Mouse (Mus musculus): ENCODE results near the gene Ube2e1. TPM values are rescaled to one million over a fixed set of nuclear protein-coding genes. Genes with fewer than 3 reads are reported as not detected.

The Ube2e1 gene
- total RNA-seq, 2 experiments from 2014 or later = 35.5 to 44.8 TPM

GRCm38 (mm10) chr14:18330789-18331692 is 618 bp downstream of the Ube2e1 start:
- DNase-seq (ENCODE audit: low spot score) = peak; percentile 14
- intact Hi-C loops (cut with DNase I) = loop anchor here (5.0 kb wide), 1 partner anchor 59 kb away; the partner anchor contains the start of genes Nkiras1 and Rpl15

- intact Hi-C loops (cut with DNase I) = no loop called here
- no peak for DNase-seq (ENCODE audit: low spot score)
Observed at GRCm38 (mm10) chr14:18326968-18327672, 4.5 kb downstream of the Ube2e1 start.

GRCm38 (mm10) chr14:18317457-18318411 is 13.9 kb downstream of the Ube2e1 start:
- intact Hi-C loops (cut with DNase I) = no loop called here
- DNase-seq (ENCODE audit: low spot score) = no peak

- no peak for DNase-seq (ENCODE audit: low spot score)
- intact Hi-C loops (cut with DNase I) = no loop called here
Observed at GRCm38 (mm10) chr14:18304165-18304564, 27.5 kb downstream of the Ube2e1 start.

GRCm38 (mm10) chr14:18303262-18303661 is 28.4 kb downstream of the Ube2e1 start:
- intact Hi-C loops (cut with DNase I) = no loop called here
- DNase-seq (ENCODE audit: low spot score) = peak; percentile 29

- intact Hi-C loops (cut with DNase I) = no loop called here
- DNase-seq (ENCODE audit: low spot score) = no peak
Observed at GRCm38 (mm10) chr14:18302750-18303149, 28.9 kb downstream of the Ube2e1 start.

GRCm38 (mm10) chr14:18301591-18301990 is 30.1 kb downstream of the Ube2e1 start:
- DNase-seq (ENCODE audit: low spot score) = no peak
- intact Hi-C loops (cut with DNase I) = no loop called here

GRCm38 (mm10) chr14:18300676-18301075 is 31.0 kb downstream of the Ube2e1 start:
- no peak for DNase-seq (ENCODE audit: low spot score)
- intact Hi-C loops (cut with DNase I) = no loop called here

GRCm38 (mm10) chr14:18298874-18299273 is 32.8 kb downstream of the Ube2e1 start:
- DNase-seq (ENCODE audit: low spot score) = no peak
- intact Hi-C loops (cut with DNase I) = no loop called here

- intact Hi-C loops (cut with DNase I) = no loop called here
Observed at GRCm38 (mm10) chr14:18297441-18297840, 34.2 kb downstream of the Ube2e1 start.

GRCm38 (mm10) chr14:18292578-18292977 is 39.1 kb downstream of the Ube2e1 start:
- no peak for DNase-seq (ENCODE audit: low spot score)
- intact Hi-C loops (cut with DNase I) = no loop called here

More at GRCm38 (mm10) chr14:18297441-18297840, 34.2 kb downstream of the Ube2e1 start:
- no peak for DNase-seq (ENCODE audit: low spot score)

GRCm38 (mm10) chr14:18292111-18292510 is 39.5 kb downstream of the Ube2e1 start:
- intact Hi-C loops (cut with DNase I) = no loop called here

GRCm38 (mm10) chr14:18287391-18287790 is 44.3 kb downstream of the Ube2e1 start:
- intact Hi-C loops (cut with DNase I) = no loop called here
- DNase-seq (ENCODE audit: low spot score) = no peak

More at GRCm38 (mm10) chr14:18292111-18292510, 39.5 kb downstream of the Ube2e1 start:
- DNase-seq (ENCODE audit: low spot score) = no peak

- no peak for DNase-seq (ENCODE audit: low spot score)
- intact Hi-C loops (cut with DNase I) = no loop called here
Observed at GRCm38 (mm10) chr14:18286441-18286840, 45.2 kb downstream of the Ube2e1 start.

- intact Hi-C loops (cut with DNase I) = no loop called here
- no peak for DNase-seq (ENCODE audit: low spot score)
Observed at GRCm38 (mm10) chr14:18285476-18285875, 46.2 kb downstream of the Ube2e1 start.

GRCm38 (mm10) chr14:18284581-18284980 is 47.1 kb downstream of the Ube2e1 start:
- intact Hi-C loops (cut with DNase I) = loop anchor here (5.0 kb wide), 1 partner anchor 72 kb away; no protein-coding TSS in a partner anchor
- DNase-seq (ENCODE audit: low spot score) = no peak

- no peak for DNase-seq (ENCODE audit: low spot score)
- intact Hi-C loops (cut with DNase I) = loop anchor here (5.0 kb wide), 1 partner anchor 68 kb away; no protein-coding TSS in a partner anchor
Observed at GRCm38 (mm10) chr14:18280375-18280774, 51.3 kb downstream of the Ube2e1 start.

GRCm38 (mm10) chr14:18274526-18274925 is 57.1 kb downstream of the Ube2e1 start:
- no peak for DNase-seq (ENCODE audit: low spot score)
- intact Hi-C loops (cut with DNase I) = loop anchor here (5.0 kb wide), 1 partner anchor 58 kb away; the partner anchor contains the start of gene Ube2e1

GRCm38 (mm10) chr14:18271666-18272065 is 60.0 kb downstream of the Ube2e1 start:
- no peak for DNase-seq (ENCODE audit: low spot score)

More at GRCm38 (mm10) chr14:18271666-18272065, 60.0 kb downstream of the Ube2e1 start:
- intact Hi-C loops (cut with DNase I) = loop anchor here (5.0 kb wide), 1 partner anchor 61 kb away; the partner anchor contains the start of gene Ube2e1

Data from heart, postnatal 25 days (tissue).